Mouse (Mus musculus) cerebellum, postnatal 36 days (tissue): Measurements from ENCODE around the gene Rdx.

Source experiments
- DNase-seq, 2 experiments: peaks; one replicate each; pipeline ENCODE4 v3.0.0; 2021 to 2022; ENCODE audit warnings: mixed read lengths in 2 of 2

The Rdx gene

GRCm38 (mm10) chr9:52125225-52125624, 78.3 kb downstream of the Rdx start:
- DNase-seq: no peak

GRCm38 (mm10) chr9:52130348-52130747, 83.4 kb downstream of the Rdx start:
- DNase-seq: peak; percentile 32 to 43

DNA sequence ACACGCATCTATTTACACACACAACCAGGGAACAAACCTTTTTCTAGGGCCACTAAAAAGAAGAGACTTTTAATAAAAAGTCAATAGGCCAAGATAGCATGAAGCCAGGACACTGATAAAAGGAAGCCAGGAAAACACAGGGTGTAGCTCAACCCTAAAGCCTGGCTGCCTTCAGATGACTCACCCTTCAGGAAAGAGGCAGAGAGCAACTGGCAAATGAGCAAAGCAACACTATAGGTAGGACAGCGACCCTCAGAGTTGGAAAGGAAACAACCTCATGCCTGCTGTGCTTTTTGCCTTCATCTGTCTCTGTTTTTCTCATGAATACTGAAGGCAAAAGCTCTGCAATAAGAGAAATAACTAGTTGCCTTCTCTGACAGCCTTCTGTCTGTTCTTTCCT, 85.8 kb downstream of the Rdx start:
- peak in 1 of 2 experiments; percentile 17 for DNase-seq
